Mouse (Mus musculus) limb, embryonic 14.5 days (tissue): Measurements from ENCODE around the gene Bub1b. TPM values are rescaled to one million over a fixed set of nuclear protein-coding genes. Genes with fewer than 3 reads are reported as not detected.

Source experiments
- ATAC-seq: fragments of 200-750 bp; cut with Nextera tagmentation; 2 replicates; pipeline ENCODE4 v1.8.0; 2017; ENCODE audit warnings: low read depth, moderate number of reproducible peaks, moderate TSS enrichment; ENCODE audit not compliant: low FRiP score
- DNase-seq: peaks from one replicate; pipeline ENCODE4 v3.0.0-alpha.2; 2015; ENCODE audit warnings: low spot score
- H3K27ac ChIP-seq: fragments of 300-500 bp; sonication (generic); replicated peaks from 2 replicates; pipeline ENCODE4 v1.5.1; 2014; ENCODE audit warnings: low read depth, mild to moderate bottlenecking, low read length, moderate library complexity, mixed read lengths
- H3K27me3 ChIP-seq: fragments of 300-500 bp; sonication (generic); 2 replicates; pipeline ENCODE4 v1.6.1; 2014; ENCODE audit warnings: low read length, mixed read lengths; ENCODE audit not compliant: control insufficient read depth, insufficient read depth
- H3K36me3 ChIP-seq: fragments of 300-500 bp; sonication (generic); 2 replicates; pipeline ENCODE4 v1.6.1; 2014; ENCODE audit warnings: mild to moderate bottlenecking, low read length, moderate library complexity, mixed read lengths; ENCODE audit not compliant: control insufficient read depth, insufficient read depth
- H3K4me1 ChIP-seq: fragments of 300-500 bp; sonication (generic); 2 replicates; pipeline ENCODE4 v1.6.1; 2014; ENCODE audit warnings: antibody characterized with exemption, low read length, mixed read lengths; ENCODE audit not compliant: control insufficient read depth, insufficient read depth
- H3K4me2 ChIP-seq: fragments of 300-500 bp; sonication (generic); replicated peaks from 2 replicates; pipeline ENCODE4 v1.6.1; 2014; ENCODE audit warnings: low read depth, mild to moderate bottlenecking, low read length, moderate library complexity; ENCODE audit not compliant: severe bottlenecking
- H3K4me3 ChIP-seq: fragments of 300-500 bp; sonication (generic); replicated peaks from 2 replicates; pipeline ENCODE4 v1.5.1; 2014; ENCODE audit warnings: low read length
- H3K9ac ChIP-seq: fragments of 300-500 bp; sonication (generic); 2 replicates; pipeline ENCODE4 v1.6.1; 2014; ENCODE audit warnings: mild to moderate bottlenecking, low read depth, low read length, moderate library complexity; ENCODE audit not compliant: severe bottlenecking
- H3K9me3 ChIP-seq: fragments of 300-500 bp; sonication (generic); 2 replicates; pipeline ENCODE4 v1.6.1; 2016; ENCODE audit warnings: low read length; ENCODE audit not compliant: control insufficient read depth
- POLR2A ChIP-seq: fragments of 200-500 bp; IDR thresholded peaks from 2 replicates; pipeline ENCODE4 v1.8.0; 2012; ENCODE audit warnings: inconsistent platforms, mild to moderate bottlenecking, moderate library complexity, borderline replicate concordance; ENCODE audit not compliant: insufficient read depth, insufficient read length; ENCODE audit errors: extremely low read depth
- WGBS: fragments of 180-500 bp; shearing (Covaris S2); extraction: QIAGEN DNeasy Blood & Tissue Kit; methylation state at CpG from one replicate; pipeline ENCODE4 v1.1.7; 2014; 5-methylcytosine and 5-hydroxymethylcytosine counted together
- polyA plus RNA-seq, 2 experiments: library from polyadenylated mRNA; depleted of rRNA in 1 of 2; stranded (reverse) in 1 of 2; unstranded in 1 of 2; fragments of >200 nt; fragmentation: Nextera tagmentation in 1 of 2; extraction: Ambion mirVana in 1 of 2; gene quantifications; 2 replicates each; pipeline versions ENCODE4 v1.2.1 to v1.2.3; 2012 to 2014

The Bub1b gene
- polyA plus RNA-seq, 2 experiments, result 53.5 to 64.4 TPM

DNA sequence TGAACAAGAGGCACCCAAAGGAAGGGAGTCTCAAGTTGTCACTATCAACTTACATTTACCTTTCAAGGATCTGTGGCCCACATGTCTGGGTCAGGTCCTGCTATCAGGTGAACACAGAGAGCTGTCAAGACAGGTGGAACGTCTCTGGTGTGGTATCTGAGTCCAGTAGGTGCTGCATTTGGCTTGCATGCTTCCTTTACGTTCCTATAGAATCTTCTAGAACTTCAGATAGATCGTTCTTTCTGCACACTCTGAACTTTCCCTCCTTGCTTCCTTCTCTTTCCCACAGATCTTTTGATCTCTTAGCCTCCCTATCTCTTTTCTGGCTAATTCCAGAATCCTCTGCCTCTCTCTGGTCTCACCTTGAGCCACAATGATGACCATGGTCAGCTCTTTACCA lies 39.6 kb upstream of the Bub1b start:
- Histone ChIP-seq H3K9me3 (no peaks in the 10 kb centered on the region), H3K9ac (no peak overlapping the region), H3K36me3 (no peaks in the 10 kb centered on the region), H3K27ac (no peak overlapping the region), H3K27me3 (no peaks in the 10 kb centered on the region), H3K4me2 (no peak overlapping the region), H3K4me3 (no peak overlapping the region), H3K4me1 (no peaks in the 10 kb centered on the region)
- 91% methylated on average over 3 of the region's 3 CpGs for WGBS
- ATAC-seq (no peak), DNase-seq (no peak)
- TF ChIP-seq POLR2A, result no peak

- 85% methylated on average over 4 of the region's 4 CpGs for WGBS
- Histone ChIP-seq H3K9ac (no peak overlapping the region), H3K9me3 (no peaks in the 10 kb centered on the region), H3K36me3 (no peaks in the 10 kb centered on the region), H3K4me2 (no peak overlapping the region), H3K27ac (no peak overlapping the region), H3K4me1 (no peaks in the 10 kb centered on the region), H3K27me3 (no peaks in the 10 kb centered on the region), H3K4me3 (no peak overlapping the region)
- DNase-seq, result no peak
- ATAC-seq, result no peak
- no peak for TF ChIP-seq POLR2A
These were observed 36.0 kb upstream of the Bub1b start for GRCm38 (mm10) chr2:118562015-118562414.

- Histone ChIP-seq H3K27ac (no peak overlapping the region), H3K4me3 (no peak overlapping the region), H3K27me3 (no peaks in the 10 kb centered on the region), H3K9ac (no peak overlapping the region), H3K4me2 (no peak overlapping the region), H3K9me3 (no peaks in the 10 kb centered on the region), H3K36me3 (no peaks in the 10 kb centered on the region), H3K4me1 (no peaks in the 10 kb centered on the region)
- WGBS, result 87% methylated on average over 3 of the region's 3 CpGs
- DNase-seq, result no peak
- TF ChIP-seq POLR2A, result no peak
- ATAC-seq, result no peak
These were observed 35.6 kb upstream of the Bub1b start for GRCm38 (mm10) chr2:118562431-118562830.

DNA sequence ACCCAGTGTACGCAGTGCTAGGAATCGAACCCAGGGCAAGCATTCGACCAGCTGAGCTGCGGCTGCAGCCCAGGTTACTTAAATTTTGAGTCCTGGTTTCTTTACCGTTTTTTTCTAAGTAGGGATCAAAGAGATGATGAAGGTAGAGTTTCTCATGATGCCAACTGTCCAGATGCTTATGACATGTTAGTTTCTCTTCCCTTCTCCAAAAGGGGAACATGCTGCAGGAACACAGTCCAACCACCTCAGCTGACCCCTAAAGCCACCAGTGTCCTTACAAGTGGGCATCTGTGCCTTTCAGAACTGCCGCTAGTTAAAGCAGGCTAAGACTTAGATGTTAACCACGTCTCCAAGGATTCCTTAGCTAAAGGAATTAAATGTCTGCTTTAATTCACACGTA lies 30.8 kb upstream of the Bub1b start:
- Histone ChIP-seq H3K9me3 (no peaks in the 10 kb centered on the region), H3K9ac (no peak overlapping the region), H3K4me1 (no peaks in the 10 kb centered on the region), H3K36me3 (no peaks in the 10 kb centered on the region), H3K27ac (no peak overlapping the region), H3K4me3 (no peak overlapping the region), H3K27me3 (no peaks in the 10 kb centered on the region), H3K4me2 (no peak overlapping the region)
- ATAC-seq (no peak), DNase-seq (no peak)
- TF ChIP-seq POLR2A, result no peak
- WGBS, result 84% methylated on average over 8 of the region's 8 CpGs

DNA sequence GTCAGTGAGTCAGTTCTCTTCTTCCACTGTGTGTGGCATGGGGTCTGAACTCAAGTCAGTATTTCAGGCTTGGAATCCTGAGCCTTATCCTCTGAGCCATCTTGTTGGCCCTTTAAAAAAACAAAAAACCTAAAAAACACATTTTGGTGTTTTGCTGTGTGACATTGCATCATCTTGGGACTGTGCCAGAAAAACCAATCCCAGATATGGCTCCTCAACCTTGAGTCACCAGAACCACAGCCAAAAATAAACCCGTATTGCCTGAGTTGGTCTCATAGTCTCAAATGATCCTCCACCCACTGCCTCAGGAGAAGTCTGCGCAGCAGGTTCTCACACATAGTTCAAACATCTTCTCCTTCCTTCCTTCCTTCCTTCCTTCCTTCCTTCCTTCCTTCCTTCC lies 27.1 kb upstream of the Bub1b start:
- no peak for ATAC-seq

More for the DNA sequence above, 27.1 kb upstream of the Bub1b start:
- no peaks in the 10 kb centered on the region for H3K4me1 ChIP-seq
- H3K36me3 ChIP-seq, result no peaks in the 10 kb centered on the region
- no peak overlapping the region for H3K4me3 ChIP-seq
- H3K27ac ChIP-seq, result no peak overlapping the region
- no peaks in the 10 kb centered on the region for H3K9me3 ChIP-seq
- TF ChIP-seq POLR2A, result no peak
- H3K4me2 ChIP-seq, result no peak overlapping the region
- H3K9ac ChIP-seq, result no peak overlapping the region
- no peaks in the 10 kb centered on the region for H3K27me3 ChIP-seq
- no peak for DNase-seq
- 82% methylated on average over 2 of the region's 2 CpGs for WGBS
